Mouse (Mus musculus) layer of hippocampus, adult 2 months (tissue): ENCODE results near the gene Ndufa8. TPM values are rescaled to one million over a fixed set of nuclear protein-coding genes. Genes with fewer than 3 reads are reported as not detected.

Experiments
- DNase-seq, 2 experiments: peaks; one replicate each; pipeline ENCODE4 v3.0.0; 2022; ENCODE audit warnings: low spot score in 2 of 2
- H3K27ac ChIP-seq: fragments of 200-600 bp; 2 replicates; pipeline ENCODE4 v1.8.1; 2022
- H3K4me3 ChIP-seq: fragments of 200-600 bp; 2 replicates; pipeline ENCODE4 v1.8.1; 2022; ENCODE audit warnings: mild to moderate bottlenecking
- CTCF ChIP-seq: fragments of 200-600 bp; conservative IDR thresholded peaks from 2 replicates; pipeline ENCODE4 v1.8.1; 2022; ENCODE audit warnings: antibody characterized with exemption, mild to moderate bottlenecking, moderate library complexity
- total RNA-seq, 2 experiments: library from RNA; stranded (reverse); gene quantifications; 2 replicates each; pipeline ENCODE4 v1.2.3; 2021

The Ndufa8 gene
- total RNA-seq, 2 experiments from 2014 or later = 175 to 180 TPM

DNA sequence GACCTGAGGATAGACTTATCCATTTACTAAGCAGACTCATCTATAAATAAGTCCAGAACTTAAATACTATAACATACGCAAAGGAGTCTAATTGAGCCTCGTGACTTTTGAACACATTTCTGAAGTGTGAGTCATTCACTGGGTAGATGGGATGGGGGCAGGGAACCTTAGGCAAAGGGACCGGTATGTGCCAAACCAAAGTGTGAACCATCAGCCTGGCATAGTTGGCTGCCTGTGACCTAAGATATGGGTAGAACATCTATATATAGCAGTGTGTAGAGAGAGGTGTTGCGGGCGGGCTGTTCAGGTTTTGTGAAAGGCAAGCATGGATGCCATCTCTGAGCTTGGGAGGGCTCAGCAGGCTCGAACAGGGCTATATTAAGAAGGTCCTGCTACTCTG, 54.9 kb downstream of the Ndufa8 start:
- H3K27ac ChIP-seq = no peak overlapping the region
- DNase-seq = no peak
- no peak overlapping the region for H3K4me3 ChIP-seq
- no peak for TF ChIP-seq CTCF

- Histone ChIP-seq H3K27ac (no peak overlapping the region), H3K4me3 (no peak overlapping the region)
- TF ChIP-seq CTCF = no peak
- DNase-seq = no peak
Observed at GRCm38 (mm10) chr2:35993481-35993880, 55.7 kb downstream of the Ndufa8 start.

GRCm38 (mm10) chr2:35992259-35992658, 56.9 kb downstream of the Ndufa8 start:
- Histone ChIP-seq H3K27ac (no peak overlapping the region), H3K4me3 (no peak overlapping the region)
- DNase-seq = no peak
- TF ChIP-seq CTCF = no peak

Other genes starting within 250 kb of the Ndufa8 start
- 10 to 100 TPM; 33.9 to 38.8 TPM for gene Ttll11, start 69.5 kb downstream of the Ndufa8 start, total RNA-seq
- gene Morn5, start 52 bp upstream of the Ndufa8 start, total RNA-seq = 1 to 10 TPM; 1.4 to 1.7 TPM
- 10 to 100 TPM; 15.5 to 16.0 TPM for gene Lhx6, start 56.0 kb upstream of the Ndufa8 start, total RNA-seq
- 10 to 100 TPM; 13.8 to 18.6 TPM for gene Mrrf, start 87.0 kb upstream of the Ndufa8 start, total RNA-seq
- gene Rbm18, start 87.4 kb upstream of the Ndufa8 start, total RNA-seq = 10 to 100 TPM; 41.7 to 46.3 TPM
- gene Ptgs1, start 181.0 kb upstream of the Ndufa8 start, total RNA-seq = 10 to 100 TPM; 17.1 to 19.1 TPM